28 mouse cellular contexts compared by ENCODE assay signal in genomic region chr3:108983989-108984388, GRCm38 (mm10). TPM values are rescaled to one million over a fixed set of nuclear protein-coding genes. Genes with fewer than 3 reads are reported as not detected.
DNase-seq lines count a peak whose midpoint lies in the region; ATAC-seq and TF ChIP-seq lines count a peak whose summit lies in the region.
"Had no signal": no experiment of that assay in that cellular context is flagged by ENCODE, and none has a peak within 500 bp of the region (broad histone marks: within the 10 kb centered on the region; RNA-seq: fewer than 3 reads in every experiment).

No protein-coding gene starts in this region.

- peak; percentile 54 for DNase-seq in liver
- DNase-seq in liver, postnatal 0 days, result no peak
- DNase-seq in thymus, postnatal 0 days (ENCODE audit: low spot score), result peak; percentile 50
- no peak for DNase-seq in heart, postnatal 14 days
- DNase-seq in limb, embryonic 10.5 days (ENCODE audit: low spot score), result no peak
- DNase-seq in urinary bladder, postnatal 10 days (ENCODE audit: low spot score), result no peak
- DNase-seq in hindbrain, embryonic 10.5 days (ENCODE audit: low spot score), result no peak
- DNase-seq: cerebellum, adult 8-10 months; forebrain, postnatal 0 days; heart, postnatal 10 days; lung, adult 2 months; right cerebral cortex, adult 18-20 months had no signal

- 0 out of 2 replicates have a peak, but pooled peaks cover 4% of the 10 kb centered on the region for H3K36me3 ChIP-seq in liver, postnatal 0 days (replicated peaks; ENCODE audit: insufficient read depth, low read length)
- H3K36me3 ChIP-seq in liver, embryonic 15.5 days (replicated peaks), result peaks cover 15% of the 10 kb centered on the region
- peaks cover 16% of the 10 kb centered on the region for H3K36me3 ChIP-seq in limb, embryonic 10.5 days
- peaks cover 41% of the 10 kb centered on the region for H3K36me3 ChIP-seq in hindbrain, embryonic 10.5 days

- no peak for TF ChIP-seq CTCF in liver, postnatal 0 days (IDR thresholded peaks at IDR 0.05; ENCODE audit: low read depth)

- 33% methylated on average over 5 of the region's 5 CpGs for WGBS in liver, postnatal 0 days (ENCODE audit: insufficient replicate concordance)
- WGBS in liver, embryonic 15.5 days (ENCODE audit: insufficient replicate concordance), result 12% methylated on average over 5 of the region's 5 CpGs
- 78% methylated on average over 5 of the region's 5 CpGs for WGBS in limb, embryonic 10.5 days
- WGBS in hindbrain, embryonic 10.5 days, result 76% methylated on average over 5 of the region's 5 CpGs

- no peak overlapping the region for H3K4me2 ChIP-seq in liver, postnatal 0 days (ENCODE audit: low read depth, low read length)
- peak overlapping the region; percentile 15; the same call in 1 of the 2 replicates for H3K4me2 ChIP-seq in liver, embryonic 15.5 days
- H3K4me2 ChIP-seq: heart, embryonic 11.5 days; kidney, embryonic 15.5 days had no signal

- H3K27ac ChIP-seq in liver, postnatal 0 days (ENCODE audit: low read depth), result no peak overlapping the region
- H3K27ac ChIP-seq in liver, embryonic 15.5 days (replicated peaks), result no peak overlapping the region
- no peak overlapping the region for H3K27ac ChIP-seq in limb, embryonic 10.5 days
- H3K27ac ChIP-seq in hindbrain, embryonic 10.5 days, result no peak overlapping the region
- H3K27ac ChIP-seq: hindbrain, postnatal 0 days; kidney, embryonic 15.5 days; midbrain, embryonic 10.5 days had no signal

- no peak overlapping the region for H3K4me3 ChIP-seq in liver, postnatal 0 days (ENCODE audit: low read depth, low read length)
- no peak overlapping the region for H3K4me3 ChIP-seq in liver, embryonic 15.5 days (replicated peaks)
- H3K4me3 ChIP-seq in limb, embryonic 10.5 days, result no peak overlapping the region
- H3K4me3 ChIP-seq in hindbrain, embryonic 10.5 days, result no peak overlapping the region
- H3K4me3 ChIP-seq: kidney, embryonic 15.5 days; midbrain, embryonic 10.5 days had no signal

- H3K4me1 ChIP-seq in liver, postnatal 0 days (ENCODE audit: insufficient read depth), result no peaks in the 10 kb centered on the region
- H3K4me1 ChIP-seq in liver, embryonic 15.5 days (replicated peaks), result peaks cover 13% of the 10 kb centered on the region
- no peaks in the 10 kb centered on the region for H3K4me1 ChIP-seq in limb, embryonic 10.5 days
- peaks cover 13% of the 10 kb centered on the region for H3K4me1 ChIP-seq in hindbrain, embryonic 10.5 days (replicated peaks)
- H3K4me1 ChIP-seq: kidney, embryonic 15.5 days had no signal

- no peaks in the 10 kb centered on the region for H3K9me3 ChIP-seq in liver, postnatal 0 days (ENCODE audit: low read length)
- no peaks in the 10 kb centered on the region for H3K9me3 ChIP-seq in liver, embryonic 15.5 days (replicated peaks)
- no peaks in the 10 kb centered on the region for H3K9me3 ChIP-seq in limb, embryonic 10.5 days (replicated peaks)
- H3K9me3 ChIP-seq in hindbrain, embryonic 10.5 days, result no peaks in the 10 kb centered on the region
- H3K9me3 ChIP-seq: kidney, embryonic 15.5 days; midbrain, embryonic 10.5 days had no signal

- intact Hi-C loops in heart, postnatal 14 days (cut with DNase I), result no loop called here

- no peak overlapping the region for H3K9ac ChIP-seq in liver, postnatal 0 days (replicated peaks)
- H3K9ac ChIP-seq in liver, embryonic 15.5 days, result no peak overlapping the region
- H3K9ac ChIP-seq: forebrain, postnatal 0 days; kidney, embryonic 15.5 days had no signal

- no peak for TF ChIP-seq EP300 in liver, postnatal 0 days (IDR thresholded peaks at IDR 0.05; ENCODE audit: low read depth)

- no peak for ATAC-seq in liver, postnatal 0 days
- ATAC-seq in liver, embryonic 15.5 days (ENCODE audit: insufficient read depth), result peak; percentile 74
- ATAC-seq: CD4-positive, CD25-positive, alpha-beta regulatory T cell, adult 4 months; forebrain, postnatal 0 days; hindbrain, postnatal 0 days; intestine, postnatal 0 days had no signal

- no peaks in the 10 kb centered on the region for H3K27me3 ChIP-seq in liver, postnatal 0 days (ENCODE audit: insufficient read depth, low read length)
- no peaks in the 10 kb centered on the region for H3K27me3 ChIP-seq in liver, embryonic 15.5 days
- no peaks in the 10 kb centered on the region for H3K27me3 ChIP-seq in limb, embryonic 10.5 days (ENCODE audit: low read depth, poor library complexity, severe bottlenecking)
- H3K27me3 ChIP-seq in hindbrain, embryonic 10.5 days (ENCODE audit: insufficient read depth, poor library complexity, severe bottlenecking), result no peaks in the 10 kb centered on the region
- H3K27me3 ChIP-seq: kidney, embryonic 15.5 days had no signal

RNA-seq across cellular contexts. Expression of gene Fam102b, which starts 43.4 kb away (rescaled TPM):
- 1.9 and 2.2 TPM in 2 replicates for polyA plus RNA-seq in liver, postnatal 0 days (2015; fragmentation: Nextera tagmentation; extraction: Ambion mirVana)
- 2.0 and 2.2 TPM in 2 replicates for polyA plus RNA-seq in liver, embryonic 15.5 days (2015; fragmentation: Nextera tagmentation; extraction: Ambion mirVana)
- polyA plus RNA-seq in thymus, postnatal 0 days (2015; fragmentation: Nextera tagmentation; extraction: Ambion mirVana), result 8.1 and 9.5 TPM in 2 replicates
- total RNA-seq in heart, postnatal 14 days (2021), result 10 to 100 TPM; 17.2 to 18.1 TPM
- polyA plus RNA-seq in limb, embryonic 10.5 days (2016; fragmentation: Nextera tagmentation; extraction: Ambion mirVana), result 4.4 and 4.9 TPM in 2 replicates
- polyA plus RNA-seq in hindbrain, embryonic 10.5 days (2016; fragmentation: Nextera tagmentation; extraction: Ambion mirVana), result 5.3 TPM in 2 replicates

RNA-seq across cellular contexts. Expression of gene Gm9857, which starts 43.7 kb away (rescaled TPM):
- polyA plus RNA-seq in liver, postnatal 0 days (2015; fragmentation: Nextera tagmentation; extraction: Ambion mirVana), result not detected in 2 replicates
- polyA plus RNA-seq in liver, embryonic 15.5 days (2015; fragmentation: Nextera tagmentation; extraction: Ambion mirVana), result not detected in 2 replicates
- not detected in 2 replicates for polyA plus RNA-seq in thymus, postnatal 0 days (2015; fragmentation: Nextera tagmentation; extraction: Ambion mirVana)
- not detected for total RNA-seq in heart, postnatal 14 days (2021)
- polyA plus RNA-seq in limb, embryonic 10.5 days (2016; fragmentation: Nextera tagmentation; extraction: Ambion mirVana), result not detected in 2 replicates
- polyA plus RNA-seq in hindbrain, embryonic 10.5 days (2016; fragmentation: Nextera tagmentation; extraction: Ambion mirVana), result not detected in 2 replicates
- total RNA-seq: adrenal gland, postnatal 4 days; forebrain, postnatal 0 days; gastrocnemius, adult 18-20 months; granulocyte monocyte progenitor cell, adult 5-6 weeks; heart, postnatal 10 days; hindbrain, postnatal 0 days; layer of hippocampus, postnatal 10 days; left cerebral cortex, adult 8-10 months had no signal
- polyA plus RNA-seq: CD4-positive, CD25-positive, alpha-beta regulatory T cell, adult 4 months; embryonic facial prominence, embryonic 14.5 days; forebrain, postnatal 0 days; heart, embryonic 11.5 days; intestine, postnatal 0 days; kidney, embryonic 15.5 days; large intestine, adult 2 months; limb, embryonic 11.5 days; lung, adult 2 months; midbrain, embryonic 10.5 days; small intestine, adult 2 months had no signal

RNA-seq across cellular contexts. Expression of gene Henmt1, which starts 44.3 kb away (rescaled TPM):
- polyA plus RNA-seq in liver, postnatal 0 days (2015; fragmentation: Nextera tagmentation; extraction: Ambion mirVana), result not detected in 2 replicates
- not detected in 2 replicates for polyA plus RNA-seq in liver, embryonic 15.5 days (2015; fragmentation: Nextera tagmentation; extraction: Ambion mirVana)
- polyA plus RNA-seq in thymus, postnatal 0 days (2015; fragmentation: Nextera tagmentation; extraction: Ambion mirVana), result 2.2 and 2.3 TPM in 2 replicates
- total RNA-seq in heart, postnatal 14 days (2021), result not detected
- 0.48 and 0.88 TPM in 2 replicates for polyA plus RNA-seq in limb, embryonic 10.5 days (2016; fragmentation: Nextera tagmentation; extraction: Ambion mirVana)
- 0.58 and 0.86 TPM in 2 replicates for polyA plus RNA-seq in hindbrain, embryonic 10.5 days (2016; fragmentation: Nextera tagmentation; extraction: Ambion mirVana)
- total RNA-seq: gastrocnemius, adult 18-20 months; granulocyte monocyte progenitor cell, adult 5-6 weeks; heart, postnatal 10 days had no signal
- polyA plus RNA-seq: large intestine, adult 2 months; small intestine, adult 2 months had no signal

Comparison
In these comparisons a context has a peak if more than half of its experiments do, and no peak if none do; other contexts are left out.
1. DNase-seq: peak in liver (single experiment) and thymus, postnatal 0 days (single experiment); none in liver, postnatal 0 days (single experiment), heart, postnatal 14 days (0 of 2), limb, embryonic 10.5 days (single experiment), urinary bladder, postnatal 10 days (single experiment) and hindbrain, embryonic 10.5 days (single experiment).